Mouse (Mus musculus) natural killer cell, adult 2 months (primary cell): ENCODE measurements around the gene Ide.

Source experiments
- DNase-seq, 2 experiments: peaks; one replicate each; pipeline ENCODE4 v3.0.0; 2022; ENCODE audit warnings: low spot score in 2 of 2

Gene Ide

GRCm38 (mm10) chr19:37337752-37338151 lies at the start of gene Ide:
Gene Ide (minus strand): TSS chr19:37337852.
- no peak for DNase-seq

- no peak for DNase-seq
Measured at GRCm38 (mm10) chr19:37386126-37386525, 48.5 kb upstream of the Ide start.

GRCm38 (mm10) chr19:37378816-37379215 lies 41.2 kb upstream of the Ide start:
- no peak for DNase-seq

GRCm38 (mm10) chr19:37377404-37377990 lies 39.8 kb upstream of the Ide start:
- DNase-seq = no peak

- DNase-seq = no peak
Measured at GRCm38 (mm10) chr19:37376841-37377240, 39.2 kb upstream of the Ide start.

GRCm38 (mm10) chr19:37375755-37376615 lies 38.3 kb upstream of the Ide start, which contains the start of gene Kif11:
Gene Kif11 (plus strand): TSS chr19:37376403.
- peak; percentile 95 to 99 for DNase-seq

- no peak for DNase-seq
Measured at GRCm38 (mm10) chr19:37374941-37375754, 37.5 kb upstream of the Ide start.

- DNase-seq = peak in 1 of 2 experiments; percentile 28
Measured at GRCm38 (mm10) chr19:37370356-37370755, 32.7 kb upstream of the Ide start.

- no peak for DNase-seq
Measured at GRCm38 (mm10) chr19:37369921-37370320, 32.3 kb upstream of the Ide start.

- no peak for DNase-seq
Measured at GRCm38 (mm10) chr19:37368990-37369389, 31.3 kb upstream of the Ide start.

- no peak for DNase-seq
Measured at GRCm38 (mm10) chr19:37363128-37363939, 25.7 kb upstream of the Ide start.

- DNase-seq = no peak
Measured at GRCm38 (mm10) chr19:37362545-37362944, 24.9 kb upstream of the Ide start.

GRCm38 (mm10) chr19:37360044-37360443 lies 22.4 kb upstream of the Ide start:
- DNase-seq = no peak

GRCm38 (mm10) chr19:37353331-37353730 lies 15.7 kb upstream of the Ide start:
- no peak for DNase-seq

- no peak for DNase-seq
Measured at GRCm38 (mm10) chr19:37352756-37353155, 15.1 kb upstream of the Ide start.

- no peak for DNase-seq
Measured at GRCm38 (mm10) chr19:37348952-37349351, 11.3 kb upstream of the Ide start.

GRCm38 (mm10) chr19:37348331-37348730 lies 10.7 kb upstream of the Ide start:
- DNase-seq = no peak

GRCm38 (mm10) chr19:37346258-37346657 lies 8.6 kb upstream of the Ide start:
- no peak for DNase-seq

GRCm38 (mm10) chr19:37343899-37344298 lies 6.2 kb upstream of the Ide start:
- no peak for DNase-seq

GRCm38 (mm10) chr19:37340931-37341330 lies 3.3 kb upstream of the Ide start:
- DNase-seq = no peak

- DNase-seq = no peak
Measured at GRCm38 (mm10) chr19:37340495-37340894, 2.8 kb upstream of the Ide start.
